Mouse (Mus musculus) neural tube, embryonic 13.5 days (tissue): ENCODE measurements around the gene Cnn2. TPM values are rescaled to one million over a fixed set of nuclear protein-coding genes. Genes with fewer than 3 reads are reported as not detected.
"Not testable (repeated sequence)": the region's sequence is repeated elsewhere in the genome, so short reads cannot be mapped to it uniquely, and the experiment has no call there.

Experiments used
- ATAC-seq: fragments of 200-750 bp; cut with Nextera tagmentation; 2 replicates; pipeline ENCODE4 v1.8.0; 2017; ENCODE audit warnings: low read depth, mild to moderate bottlenecking, moderate TSS enrichment, moderate library complexity
- H3K27ac ChIP-seq: fragments of 300-500 bp; sonication (generic); replicated peaks from 2 replicates; pipeline ENCODE4 v1.5.1; 2015; ENCODE audit warnings: moderate library complexity, mild to moderate bottlenecking, inconsistent platforms
- H3K27me3 ChIP-seq: fragments of 300-500 bp; sonication (generic); 2 replicates; pipeline ENCODE4 v1.6.1; 2015; ENCODE audit warnings: mild to moderate bottlenecking, inconsistent platforms
- H3K36me3 ChIP-seq: fragments of 300-500 bp; sonication (generic); 2 replicates; pipeline ENCODE4 v1.6.1; 2015; ENCODE audit warnings: mild to moderate bottlenecking, inconsistent platforms
- H3K4me1 ChIP-seq: fragments of 300-500 bp; sonication (generic); replicated peaks from 2 replicates; pipeline ENCODE4 v1.6.1; 2015; ENCODE audit warnings: inconsistent platforms
- H3K4me2 ChIP-seq: fragments of 300-500 bp; sonication (generic); 2 replicates; pipeline ENCODE4 v1.6.1; 2015; ENCODE audit warnings: inconsistent platforms, mild to moderate bottlenecking, moderate library complexity
- H3K4me3 ChIP-seq: fragments of 300-500 bp; sonication (generic); 2 replicates; pipeline ENCODE4 v1.5.1; 2015; ENCODE audit warnings: mild to moderate bottlenecking, inconsistent platforms
- H3K9ac ChIP-seq: fragments of 300-500 bp; sonication (generic); 2 replicates; pipeline ENCODE4 v1.6.1; 2015; ENCODE audit warnings: moderate library complexity, mild to moderate bottlenecking, inconsistent platforms
- H3K9me3 ChIP-seq: fragments of 300-500 bp; sonication (generic); 2 replicates; pipeline ENCODE4 v1.6.1; 2016; ENCODE audit warnings: inconsistent platforms
- WGBS: fragments of 180-500 bp; shearing (Covaris S2); methylation state at CpG from one replicate; pipeline ENCODE4 v1.1.7; 2015; 5-methylcytosine and 5-hydroxymethylcytosine counted together
- polyA plus RNA-seq: library from polyadenylated mRNA; unstranded; fragments of >200 nt; fragmentation: Nextera tagmentation; extraction: Ambion mirVana; gene quantifications from 2 replicates; pipeline ENCODE4 v1.2.1, GENCODE M21; 2015

Cnn2 gene
- polyA plus RNA-seq, 1 experiment from 2014 or later: 55.6 TPM

DNA sequence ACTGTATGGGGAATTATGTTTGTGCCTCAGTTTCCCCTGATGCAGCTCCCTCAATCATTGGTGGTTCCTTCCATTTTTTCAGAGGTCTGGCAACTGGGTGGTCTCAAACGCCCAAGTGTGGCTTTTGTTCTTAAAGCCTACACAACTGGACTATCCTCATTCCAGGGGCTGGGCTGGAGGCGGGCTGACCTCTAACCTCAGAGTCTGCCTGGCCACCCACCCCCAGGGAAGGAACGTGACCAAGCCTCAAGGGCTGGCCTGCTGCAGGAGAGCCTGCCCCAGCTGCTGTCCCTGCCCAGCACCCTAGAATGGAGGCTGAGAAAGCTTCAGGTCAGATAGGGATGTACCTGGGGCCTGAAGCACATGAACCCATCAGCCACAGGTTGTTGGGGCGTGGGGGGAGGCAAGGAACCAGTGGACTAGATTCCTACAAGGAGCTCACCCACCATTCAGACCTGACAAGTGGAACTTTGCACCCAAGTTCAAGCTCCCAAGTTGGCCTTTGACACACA lies 31.7 kb upstream of the Cnn2 start:
- 13% methylated on average over 4 of the region's 4 CpGs for WGBS

DNA sequence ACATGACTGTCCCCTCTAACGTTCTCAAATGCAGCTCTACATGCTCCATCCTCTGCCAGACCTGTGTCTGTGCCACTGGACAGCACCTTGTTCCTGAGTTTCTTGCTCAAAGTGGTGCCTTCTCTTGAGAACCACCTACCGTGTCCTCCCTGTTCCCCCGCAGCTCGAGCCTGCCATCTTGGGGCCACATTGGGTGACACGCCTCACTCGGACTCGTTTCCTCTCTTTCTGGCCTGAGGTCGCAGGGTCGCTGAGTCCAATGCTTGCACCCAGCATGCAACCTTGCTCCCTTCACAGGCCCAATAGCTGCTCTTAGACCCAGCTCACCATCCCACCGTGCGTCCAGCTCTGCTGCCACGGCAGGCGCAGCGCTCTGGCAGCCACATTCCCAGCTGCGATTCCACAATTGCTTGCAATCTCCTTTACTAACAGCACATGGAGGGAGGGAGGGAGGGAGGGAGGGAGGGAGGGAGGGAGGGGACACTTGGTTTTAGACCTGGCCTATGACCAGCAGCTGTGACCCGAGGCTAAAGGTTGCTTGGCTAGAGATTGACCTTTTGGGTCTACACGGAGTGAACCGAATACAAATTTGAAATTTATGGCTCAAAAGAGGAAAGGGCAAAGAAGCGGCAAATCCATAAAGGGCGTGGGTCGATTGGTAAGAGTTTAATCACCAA lies 30.1 kb upstream of the Cnn2 start:
- Histone ChIP-seq H3K4me2 (peak overlapping the region; percentile 30; the same call in 1 of the 2 replicates), H3K4me1 (peaks cover 17% of the 10 kb centered on the region), H3K27ac (no peak overlapping the region), H3K4me3 (no peak overlapping the region), H3K27me3 (no peaks in the 10 kb centered on the region), H3K9ac (peak overlapping the region; percentile 47; the same call in 1 of the 2 replicates), H3K9me3 (no peaks in the 10 kb centered on the region), H3K36me3 (peaks cover 30% of the 10 kb centered on the region)
- no peak for ATAC-seq
- WGBS: 3% methylated on average over 21 of the region's 21 CpGs

More for the DNA sequence above, 31.7 kb upstream of the Cnn2 start:
- H3K4me3 ChIP-seq: no peak overlapping the region
- no peaks in the 10 kb centered on the region for H3K9me3 ChIP-seq
- no peak overlapping the region for H3K27ac ChIP-seq
- ATAC-seq: no peak
- H3K36me3 ChIP-seq: peaks cover 24% of the 10 kb centered on the region
- H3K4me1 ChIP-seq: peaks cover 17% of the 10 kb centered on the region
- no peak overlapping the region for H3K4me2 ChIP-seq
- no peak overlapping the region for H3K9ac ChIP-seq
- no peaks in the 10 kb centered on the region for H3K27me3 ChIP-seq

DNA sequence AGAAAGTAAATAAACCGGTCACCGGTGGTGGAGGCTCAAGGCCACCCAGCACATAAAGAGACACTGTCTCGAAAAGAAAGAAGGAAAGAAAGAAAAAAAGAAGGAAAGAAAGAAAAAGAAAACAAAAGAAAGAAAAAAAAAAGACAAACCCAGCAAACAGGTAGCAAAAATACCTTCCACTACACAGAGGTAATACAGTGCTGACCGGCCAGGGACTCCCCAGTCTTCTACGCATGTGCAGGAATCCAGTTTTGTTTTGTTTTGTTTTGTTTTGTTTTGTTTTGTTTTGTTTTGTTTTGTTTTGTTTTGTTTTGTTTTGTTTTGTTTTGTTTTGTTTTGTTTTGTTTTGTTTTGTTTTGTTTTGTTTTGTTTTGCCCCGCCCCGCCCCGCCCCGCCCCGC lies 29.0 kb upstream of the Cnn2 start:
- 34% methylated on average over 10 of the region's 10 CpGs for WGBS
- peaks cover 17% of the 10 kb centered on the region for H3K4me1 ChIP-seq
- not testable (repeated sequence) for H3K9me3 ChIP-seq, H3K9ac ChIP-seq, H3K27me3 ChIP-seq, H3K27ac ChIP-seq, H3K4me3 ChIP-seq
- 0 out of 2 replicates have a peak, but pooled peaks have one; percentile 45 for ATAC-seq
- peak overlapping the region; percentile 92 for H3K4me2 ChIP-seq
- H3K36me3 ChIP-seq: peaks cover 33% of the 10 kb centered on the region

DNA sequence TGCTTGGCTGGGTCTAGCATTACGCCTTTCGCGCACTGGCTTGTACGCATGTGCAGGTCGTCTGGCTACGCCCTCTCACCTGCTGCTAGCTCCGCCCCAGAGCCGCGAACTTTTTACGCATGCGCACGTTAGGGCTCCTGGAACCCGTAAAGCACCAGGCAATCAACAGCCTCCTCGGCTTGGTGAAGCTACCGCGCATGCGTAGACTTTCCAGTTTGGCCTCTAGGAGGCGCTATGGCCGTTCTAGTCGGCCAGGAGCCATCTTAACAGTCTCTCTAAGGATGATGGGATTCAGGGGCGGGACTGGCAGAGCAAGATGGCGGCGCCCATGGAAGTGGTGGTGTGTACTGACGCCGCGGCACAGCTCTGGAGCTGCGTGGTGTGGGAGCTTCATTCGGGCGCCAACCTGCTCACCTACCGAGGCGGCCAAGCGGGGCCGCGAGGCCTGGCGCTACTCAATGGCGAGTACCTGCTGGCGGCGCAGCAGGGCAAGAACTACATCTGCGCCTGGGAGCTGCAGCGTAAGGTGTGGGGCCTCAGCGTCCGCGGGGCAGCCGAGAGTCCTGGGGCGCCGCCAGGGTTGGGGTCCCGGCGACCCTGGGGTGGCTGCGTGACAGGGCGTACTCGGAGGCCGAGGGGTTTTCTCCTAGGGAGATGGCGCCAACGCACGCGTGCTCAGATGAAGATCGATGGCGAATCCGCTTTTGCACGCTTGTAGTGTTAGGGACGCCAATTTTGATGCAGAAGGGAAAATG lies 28.4 kb upstream of the Cnn2 start, which contains the start of gene Wdr18:
Gene Wdr18 (plus strand): TSS at position 306 of the 755 bp plus-strand sequence.
- no peaks in the 10 kb centered on the region for H3K27me3 ChIP-seq
- peaks cover 39% of the 10 kb centered on the region for H3K36me3 ChIP-seq
- H3K9me3 ChIP-seq: no peaks in the 10 kb centered on the region
- peak within 1 kb of the TSS; percentile 96 for H3K4me3 ChIP-seq
- H3K4me2 ChIP-seq: peak within 1 kb of the TSS; percentile 92
- ATAC-seq: peak; percentile 98
- peak within 1 kb of the TSS; percentile 85 for H3K9ac ChIP-seq
- H3K27ac ChIP-seq: peak within 1 kb of the TSS; percentile 76
- under 1% methylated on average over 61 of the region's 61 CpGs for WGBS
- peaks cover 17% of the 10 kb centered on the region for H3K4me1 ChIP-seq

DNA sequence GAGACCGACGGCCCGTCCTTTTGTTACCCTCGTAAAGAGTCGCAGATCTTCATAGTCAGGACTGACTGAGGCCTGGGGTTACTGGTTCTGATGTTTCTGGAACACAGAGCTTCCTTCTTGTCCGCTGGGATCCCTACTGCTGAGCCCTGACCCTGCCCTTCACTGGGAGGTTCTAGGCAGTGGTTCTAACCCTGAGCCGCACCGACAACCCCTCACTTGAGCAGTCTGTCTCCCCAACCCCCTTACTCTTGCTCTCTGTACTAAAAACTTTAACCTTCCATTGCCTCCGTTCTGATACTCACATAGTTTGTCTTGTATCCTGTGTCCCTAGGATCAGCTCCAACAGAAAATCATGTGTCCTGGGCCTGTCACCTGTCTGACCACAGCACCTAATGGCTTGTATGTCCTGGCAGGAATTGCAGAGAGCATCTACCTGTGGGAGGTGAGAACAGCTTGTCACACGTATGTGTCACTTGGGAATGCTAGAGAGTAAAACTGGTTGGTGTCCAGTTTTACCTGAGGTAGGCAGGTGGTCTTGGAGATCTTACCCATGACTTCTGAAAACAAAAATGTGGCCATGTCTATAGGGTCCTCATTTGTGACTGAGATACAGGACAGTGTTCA lies 27.6 kb upstream of the Cnn2 start:
- Histone ChIP-seq H3K9ac (peak overlapping the region; percentile 85), H3K4me2 (peak overlapping the region; percentile 92), H3K9me3 (no peaks in the 10 kb centered on the region), H3K4me3 (peak overlapping the region; percentile 96), H3K4me1 (peaks cover 17% of the 10 kb centered on the region), H3K27ac (0 out of 2 replicates have a peak overlapping the region, but pooled peaks have one; percentile 76), H3K36me3 (peaks cover 46% of the 10 kb centered on the region), H3K27me3 (no peaks in the 10 kb centered on the region)
- WGBS: 15% methylated on average over 10 of the region's 10 CpGs
- ATAC-seq: no peak

DNA sequence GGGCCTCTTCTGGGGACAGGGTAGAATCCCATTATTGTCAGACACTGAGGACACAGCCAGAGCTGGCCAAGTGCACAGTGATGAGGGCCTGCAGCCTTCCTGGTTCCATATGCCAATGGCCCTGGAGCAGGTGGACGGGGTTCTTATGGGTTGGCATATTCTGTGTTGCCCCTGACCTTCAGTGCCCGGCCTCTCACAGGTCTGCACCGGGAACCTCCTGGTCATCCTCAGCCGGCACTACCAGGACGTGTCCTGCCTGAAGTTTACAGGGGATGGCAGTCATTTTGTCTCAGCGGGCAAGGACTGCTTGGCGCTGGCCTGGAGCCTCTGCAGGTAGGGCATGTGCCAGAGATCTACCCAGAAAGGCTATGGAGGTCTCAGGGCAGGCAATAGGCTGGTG lies 23.7 kb upstream of the Cnn2 start:
- Histone ChIP-seq H3K4me3 (no peak overlapping the region), H3K4me1 (peaks cover 12% of the 10 kb centered on the region), H3K27ac (no peak overlapping the region), H3K9ac (no peak overlapping the region), H3K9me3 (no peaks in the 10 kb centered on the region), H3K36me3 (peaks cover 74% of the 10 kb centered on the region), H3K27me3 (peaks cover 15% of the 10 kb centered on the region), H3K4me2 (no peak overlapping the region)
- 96% methylated on average over 7 of the region's 7 CpGs for WGBS
- ATAC-seq: no peak

DNA sequence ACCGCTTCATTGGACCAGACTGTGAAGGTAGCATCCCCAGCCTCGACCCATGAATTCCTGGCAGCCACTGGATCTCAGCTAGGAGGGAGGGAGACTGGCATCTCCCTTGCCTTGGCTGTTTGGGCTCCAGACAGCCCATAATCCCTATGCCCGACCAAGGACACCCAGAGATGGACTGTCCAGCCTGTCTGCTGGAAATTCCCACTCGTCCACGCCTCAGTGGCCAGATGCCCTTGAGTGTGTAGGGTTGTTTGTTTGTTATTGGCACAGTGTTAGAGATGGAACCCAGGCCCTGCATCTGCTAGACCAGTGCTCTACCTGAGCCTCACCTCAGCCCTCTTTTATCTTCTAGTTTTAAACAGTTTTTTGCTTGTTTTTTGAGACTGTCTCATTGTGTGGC lies 23.1 kb upstream of the Cnn2 start:
- H3K27me3 ChIP-seq: peaks cover 21% of the 10 kb centered on the region
- H3K27ac ChIP-seq: no peak overlapping the region

DNA sequence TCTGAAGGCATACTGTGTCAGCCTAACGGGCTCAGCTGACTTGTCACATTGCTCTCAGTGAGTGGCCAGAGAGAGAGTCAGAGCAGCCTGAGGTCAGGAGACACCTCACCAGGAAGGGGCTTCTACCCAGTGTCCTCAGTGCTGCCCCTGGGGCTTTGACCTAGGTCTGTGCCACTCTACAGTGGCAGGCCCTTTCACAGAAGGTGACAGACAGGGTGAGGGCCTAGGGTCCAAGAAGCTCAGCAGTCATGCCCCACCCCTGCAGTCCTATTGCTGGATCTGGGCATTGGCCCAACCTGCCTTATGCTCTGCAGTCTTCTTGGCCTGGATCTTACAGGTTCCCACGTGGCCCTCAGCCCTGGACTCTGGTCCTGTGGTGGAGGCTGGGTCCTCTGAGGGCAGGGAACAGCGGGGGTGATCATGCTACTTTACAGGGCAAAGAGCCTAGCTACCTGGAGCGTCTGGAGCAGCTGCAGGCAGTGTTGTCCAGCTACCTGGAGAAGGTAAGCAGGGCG lies 21.4 kb upstream of the Cnn2 start:
- peaks cover 38% of the 10 kb centered on the region for H3K27me3 ChIP-seq
- no peaks in the 10 kb centered on the region for H3K9me3 ChIP-seq
- no peak overlapping the region for H3K4me3 ChIP-seq
- WGBS: 95% methylated on average over 5 of the region's 5 CpGs
- no peak for ATAC-seq
- no peak overlapping the region for H3K9ac ChIP-seq
- peaks cover 9% of the 10 kb centered on the region for H3K4me1 ChIP-seq
- H3K4me2 ChIP-seq: no peak overlapping the region
- peaks cover 66% of the 10 kb centered on the region for H3K36me3 ChIP-seq
- no peak overlapping the region for H3K27ac ChIP-seq

More for the DNA sequence above, 23.1 kb upstream of the Cnn2 start:
- Histone ChIP-seq H3K9ac (no peak overlapping the region), H3K4me3 (no peak overlapping the region), H3K4me2 (no peak overlapping the region), H3K9me3 (no peaks in the 10 kb centered on the region), H3K36me3 (peaks cover 74% of the 10 kb centered on the region), H3K4me1 (peaks cover 11% of the 10 kb centered on the region)
- 86% methylated on average over 4 of the region's 5 CpGs for WGBS
- ATAC-seq: no peak

DNA sequence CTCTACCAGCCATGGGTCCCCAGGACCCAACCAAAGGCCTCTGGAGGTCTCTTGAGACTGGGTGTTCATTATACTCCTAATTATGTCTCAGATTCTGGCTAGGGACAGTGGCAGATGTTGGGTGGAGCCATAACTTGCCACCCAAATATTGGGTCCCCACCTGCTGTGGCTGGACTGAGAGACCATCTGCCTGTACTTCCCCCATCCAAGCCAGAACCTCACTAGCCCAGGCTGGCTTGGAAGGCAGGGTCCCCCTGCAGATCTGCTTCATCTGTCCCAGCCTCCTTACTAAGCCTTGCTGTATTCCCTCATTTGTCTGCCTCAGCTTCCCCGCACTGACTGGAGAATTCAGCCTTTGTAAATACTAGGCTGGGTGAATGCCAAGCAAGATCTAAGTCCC lies 20.2 kb upstream of the Cnn2 start:
- Histone ChIP-seq H3K27me3 (peaks cover 50% of the 10 kb centered on the region), H3K4me1 (peaks cover 9% of the 10 kb centered on the region), H3K9me3 (no peaks in the 10 kb centered on the region), H3K36me3 (peaks cover 54% of the 10 kb centered on the region), H3K9ac (no peak overlapping the region), H3K4me3 (no peak overlapping the region), H3K27ac (no peak overlapping the region), H3K4me2 (no peak overlapping the region)
- ATAC-seq: no peak
- 80% methylated on average over 1 of the region's 1 CpGs for WGBS

DNA sequence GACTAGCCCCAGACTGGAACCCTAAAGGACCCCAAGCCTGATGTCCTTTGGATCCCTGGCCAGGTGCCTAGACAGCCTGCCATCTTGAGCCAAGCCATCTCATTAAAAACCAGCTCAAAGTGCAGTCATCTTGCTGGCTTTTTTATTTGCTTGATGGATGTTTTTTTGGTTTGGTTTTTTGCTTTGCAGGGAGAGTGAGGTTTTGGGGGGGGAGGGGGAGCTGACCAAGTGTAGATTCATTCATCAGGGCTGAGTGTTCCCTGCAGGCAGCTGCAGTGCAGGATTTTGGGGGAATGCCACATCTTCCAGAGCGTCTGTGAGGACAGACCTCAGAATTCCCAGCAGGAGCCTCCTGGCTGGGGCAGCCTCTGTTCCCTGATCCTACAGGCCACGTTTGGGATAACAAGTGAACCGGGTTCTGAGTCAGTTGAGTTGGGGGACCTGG lies 19.2 kb upstream of the Cnn2 start:
- H3K9ac ChIP-seq: no peak overlapping the region
- no peak overlapping the region for H3K27ac ChIP-seq
- peaks cover 9% of the 10 kb centered on the region for H3K4me1 ChIP-seq
- no peak for ATAC-seq
- no peak overlapping the region for H3K4me2 ChIP-seq
- peaks cover 53% of the 10 kb centered on the region for H3K27me3 ChIP-seq
- H3K9me3 ChIP-seq: no peaks in the 10 kb centered on the region
- no peak overlapping the region for H3K4me3 ChIP-seq
- 20% methylated on average over 3 of the region's 3 CpGs for WGBS
- peaks cover 50% of the 10 kb centered on the region for H3K36me3 ChIP-seq

DNA sequence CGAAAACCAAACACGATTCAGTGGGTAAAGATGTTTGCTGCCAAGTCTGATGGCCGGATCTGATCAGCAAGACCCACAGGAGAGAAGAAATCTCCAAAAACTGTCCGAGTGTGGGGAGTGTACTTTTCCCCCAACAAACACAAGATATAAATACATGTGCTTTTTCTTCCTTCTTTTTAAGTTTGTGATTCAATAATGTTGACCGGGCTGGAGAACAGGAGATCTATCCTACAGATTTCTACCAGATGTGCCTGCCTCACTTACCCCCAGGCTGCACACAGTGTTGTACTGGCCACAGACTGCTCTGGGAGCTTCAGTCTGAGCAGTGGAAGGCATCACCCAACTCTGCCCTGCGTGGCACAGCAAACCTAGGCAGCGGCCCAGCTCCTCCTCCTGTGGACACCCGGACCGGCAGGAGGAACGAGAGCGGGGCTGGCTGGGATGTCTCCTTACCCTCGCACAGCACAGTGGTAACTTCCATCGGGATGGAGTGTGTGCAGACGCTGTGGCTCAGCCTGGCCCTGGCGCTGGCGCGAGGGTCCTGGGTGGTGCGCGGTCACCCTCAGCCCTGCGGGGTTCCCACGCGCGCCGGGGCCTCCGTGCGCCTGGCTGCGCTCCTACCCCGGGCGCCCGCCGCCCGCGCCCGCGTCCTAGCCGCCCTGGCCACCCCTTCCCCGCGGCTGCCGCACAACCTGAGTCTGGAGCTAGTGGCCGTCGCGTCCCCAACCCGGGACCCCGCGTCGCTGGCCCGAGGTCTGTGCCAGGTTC lies 17.8 kb upstream of the Cnn2 start, which contains the start of gene Grin3b:
Gene Grin3b (plus strand): TSS at position 301 of the 768 bp plus-strand sequence.
- ATAC-seq: no peak

More for the DNA sequence above, 17.8 kb upstream of the Cnn2 start, which contains the start of gene Grin3b:
- no peak within 1 kb of the TSS for H3K27ac ChIP-seq
- peak within 1 kb of the TSS; percentile 57 for H3K4me2 ChIP-seq
- peaks cover 53% of the 10 kb centered on the region for H3K27me3 ChIP-seq
- peaks cover 50% of the 10 kb centered on the region for H3K36me3 ChIP-seq
- peaks cover 9% of the 10 kb centered on the region for H3K4me1 ChIP-seq
- peak within 1 kb of the TSS; percentile 58 for H3K9ac ChIP-seq
- H3K4me3 ChIP-seq: peak within 1 kb of the TSS; percentile 31
- H3K9me3 ChIP-seq: no peaks in the 10 kb centered on the region
- 11% methylated on average over 34 of the region's 47 CpGs for WGBS
